Mouse (Mus musculus) hindbrain, embryonic 10.5 days (tissue): ENCODE measurements around the gene Dgki. TPM values are rescaled to one million over a fixed set of nuclear protein-coding genes. Genes with fewer than 3 reads are reported as not detected.

ENCODE experiments used
- DNase-seq: peaks from one replicate; pipeline ENCODE4 v3.0.0-alpha.2; 2017; ENCODE audit warnings: low spot score
- H3K27ac ChIP-seq: fragments of 300-500 bp; sonication (generic); 2 replicates; pipeline ENCODE4 v1.5.1; 2016; ENCODE audit warnings: mild to moderate bottlenecking, moderate library complexity
- H3K27me3 ChIP-seq: fragments of 300-500 bp; sonication (generic); 2 replicates; pipeline ENCODE4 v1.6.1; 2016; ENCODE audit warnings: mild to moderate bottlenecking; ENCODE audit not compliant: poor library complexity, insufficient read depth, severe bottlenecking
- H3K36me3 ChIP-seq: fragments of 300-500 bp; sonication (generic); 2 replicates; pipeline ENCODE4 v1.6.1; 2016; ENCODE audit warnings: mild to moderate bottlenecking, moderate library complexity
- H3K4me1 ChIP-seq: fragments of 300-500 bp; sonication (generic); replicated peaks from 2 replicates; pipeline ENCODE4 v1.6.1; 2016; ENCODE audit warnings: mild to moderate bottlenecking
- H3K4me3 ChIP-seq: fragments of 300-500 bp; sonication (generic); 2 replicates; pipeline ENCODE4 v1.5.1; 2016; ENCODE audit warnings: mild to moderate bottlenecking, moderate library complexity
- H3K9me3 ChIP-seq: fragments of 300-500 bp; sonication (generic); 2 replicates; pipeline ENCODE4 v1.6.1; 2016; ENCODE audit warnings: mild to moderate bottlenecking, moderate library complexity
- WGBS: fragments of 180-500 bp; shearing (Covaris S2); methylation state at CpG from one replicate; pipeline ENCODE4 v1.1.7; 2016; 5-methylcytosine and 5-hydroxymethylcytosine counted together
- polyA plus RNA-seq: library from polyadenylated mRNA; unstranded; fragments of >200 nt; fragmentation: Nextera tagmentation; extraction: Ambion mirVana; gene quantifications from 2 replicates; pipeline ENCODE4 v1.2.1, GENCODE M21; 2016

Dgki gene
- polyA plus RNA-seq, 1 experiment from 2014 or later = 1.0 TPM

- Histone ChIP-seq H3K36me3 (no peaks in the 10 kb centered on the region), H3K9me3 (no peaks in the 10 kb centered on the region), H3K27me3 (no peaks in the 10 kb centered on the region), H3K4me1 (no peaks in the 10 kb centered on the region), H3K4me3 (no peak overlapping the region), H3K27ac (no peak overlapping the region)
- 80% methylated on average over 3 of the region's 3 CpGs for WGBS
- DNase-seq = no peak
These were observed 309.8 kb downstream of the Dgki start for GRCm38 (mm10) chr6:36990186-36990585.

GRCm38 (mm10) chr6:36988800-36989199 is 311.2 kb downstream of the Dgki start:
- DNase-seq = no peak
- Histone ChIP-seq H3K27me3 (no peaks in the 10 kb centered on the region), H3K36me3 (no peaks in the 10 kb centered on the region), H3K4me3 (no peak overlapping the region), H3K9me3 (no peaks in the 10 kb centered on the region), H3K27ac (no peak overlapping the region), H3K4me1 (no peaks in the 10 kb centered on the region)
- 95% methylated on average over 3 of the region's 3 CpGs for WGBS

DNA sequence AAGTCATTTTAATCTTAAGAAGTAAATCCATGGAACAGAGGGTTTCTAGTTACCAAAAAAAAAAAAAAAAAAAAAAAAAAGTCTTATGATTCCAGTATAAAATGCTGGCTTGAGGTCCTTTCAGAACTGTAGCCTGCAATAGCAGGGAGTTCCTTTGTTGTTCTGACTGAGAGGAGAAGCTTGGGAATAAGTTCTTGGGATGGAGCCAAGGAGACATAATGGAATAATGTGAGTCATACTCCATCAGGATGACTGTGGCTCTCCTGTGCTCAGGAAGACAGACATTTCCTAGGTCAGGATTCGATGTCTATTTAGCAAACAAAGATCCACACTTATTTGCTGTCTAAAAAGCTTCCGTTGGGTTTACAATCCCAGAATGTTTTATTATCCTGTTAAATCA is 318.3 kb downstream of the Dgki start:
- WGBS = 93% methylated on average over 2 of the region's 2 CpGs
- Histone ChIP-seq H3K4me3 (no peak overlapping the region), H3K9me3 (no peaks in the 10 kb centered on the region), H3K27me3 (no peaks in the 10 kb centered on the region), H3K36me3 (no peaks in the 10 kb centered on the region), H3K4me1 (no peaks in the 10 kb centered on the region), H3K27ac (no peak overlapping the region)
- DNase-seq = no peak

- no peaks in the 10 kb centered on the region for H3K9me3 ChIP-seq
These were observed 319.5 kb downstream of the Dgki start for GRCm38 (mm10) chr6:36980475-36980874.

DNA sequence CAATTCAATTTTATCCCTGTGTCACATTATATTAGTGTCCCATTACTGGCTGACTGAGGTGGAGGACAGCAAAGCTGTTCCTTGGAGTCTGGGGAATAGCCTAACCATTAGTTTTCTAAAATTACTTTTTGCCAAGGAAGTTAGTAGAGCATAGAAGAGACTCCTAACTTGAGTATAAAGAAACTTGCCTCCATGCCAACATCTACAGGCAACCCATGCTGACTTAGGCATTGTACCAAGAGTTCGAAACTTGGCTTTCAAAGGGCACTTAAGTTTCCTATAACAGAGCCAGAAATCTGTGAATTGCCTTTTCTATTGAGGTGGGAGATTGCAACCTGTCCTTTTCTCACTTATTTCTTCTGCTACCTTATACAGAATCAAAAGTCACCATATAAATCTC is 321.8 kb downstream of the Dgki start:
- H3K4me1 ChIP-seq = no peaks in the 10 kb centered on the region
- no peak for DNase-seq
- H3K27ac ChIP-seq = no peak overlapping the region
- H3K36me3 ChIP-seq = no peaks in the 10 kb centered on the region
- H3K9me3 ChIP-seq = no peaks in the 10 kb centered on the region
- no peaks in the 10 kb centered on the region for H3K27me3 ChIP-seq
- WGBS = 94% methylated on average over 1 of the region's 1 CpGs
- no peak overlapping the region for H3K4me3 ChIP-seq

More at GRCm38 (mm10) chr6:36980475-36980874, 319.5 kb downstream of the Dgki start:
- Histone ChIP-seq H3K27ac (no peak overlapping the region), H3K27me3 (no peaks in the 10 kb centered on the region), H3K36me3 (no peaks in the 10 kb centered on the region), H3K4me3 (no peak overlapping the region), H3K4me1 (no peaks in the 10 kb centered on the region)
- WGBS = 89% methylated on average over 5 of the region's 5 CpGs
- no peak for DNase-seq

DNA sequence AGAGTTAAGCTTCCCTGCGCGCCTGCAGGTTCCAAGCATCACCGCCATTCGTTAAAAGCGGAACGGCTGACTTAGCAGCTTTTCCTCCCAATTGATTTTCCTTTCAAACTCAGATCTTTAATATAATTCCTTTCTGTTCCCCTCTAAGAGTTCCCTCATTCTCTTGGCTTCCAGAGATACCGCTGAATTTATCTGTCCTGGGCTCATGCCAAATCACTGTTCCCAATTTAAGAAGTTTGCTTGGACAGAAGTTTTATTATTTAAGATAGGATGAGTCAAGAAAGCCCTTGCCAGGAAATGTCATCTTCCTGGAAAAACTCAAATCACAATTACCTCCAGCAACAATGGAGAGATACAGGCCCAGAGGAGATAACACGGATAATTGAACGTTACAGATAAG is 326.9 kb downstream of the Dgki start:
- Histone ChIP-seq H3K9me3 (no peaks in the 10 kb centered on the region), H3K27me3 (no peaks in the 10 kb centered on the region), H3K27ac (no peak overlapping the region), H3K4me1 (peaks cover 7% of the 10 kb centered on the region), H3K36me3 (no peaks in the 10 kb centered on the region), H3K4me3 (no peak overlapping the region)
- no peak for DNase-seq
- WGBS = 87% methylated on average over 9 of the region's 9 CpGs

GRCm38 (mm10) chr6:36972494-36972893 is 327.5 kb downstream of the Dgki start:
- H3K4me1 ChIP-seq = peaks cover 7% of the 10 kb centered on the region
- no peak overlapping the region for H3K4me3 ChIP-seq
- WGBS = 78% methylated on average over 1 of the region's 1 CpGs
- H3K9me3 ChIP-seq = no peaks in the 10 kb centered on the region
- no peaks in the 10 kb centered on the region for H3K36me3 ChIP-seq
- H3K27me3 ChIP-seq = no peaks in the 10 kb centered on the region
- no peak for DNase-seq
- no peak overlapping the region for H3K27ac ChIP-seq

GRCm38 (mm10) chr6:36969249-36969885 is 330.6 kb downstream of the Dgki start:
- Histone ChIP-seq H3K4me3 (no peak overlapping the region), H3K4me1 (peaks cover 7% of the 10 kb centered on the region), H3K9me3 (no peaks in the 10 kb centered on the region), H3K36me3 (no peaks in the 10 kb centered on the region), H3K27ac (no peak overlapping the region), H3K27me3 (no peaks in the 10 kb centered on the region)
- DNase-seq = no peak
- WGBS = 89% methylated on average over 5 of the region's 5 CpGs

- DNase-seq = no peak
- WGBS = 87% methylated on average over 4 of the region's 4 CpGs
- no peak overlapping the region for H3K27ac ChIP-seq
- H3K4me3 ChIP-seq = no peak overlapping the region
- no peaks in the 10 kb centered on the region for H3K36me3 ChIP-seq
- no peaks in the 10 kb centered on the region for H3K9me3 ChIP-seq
- no peaks in the 10 kb centered on the region for H3K4me1 ChIP-seq
- no peaks in the 10 kb centered on the region for H3K27me3 ChIP-seq
These were observed 339.3 kb downstream of the Dgki start for GRCm38 (mm10) chr6:36960658-36961057.

GRCm38 (mm10) chr6:36955293-36955692 is 344.7 kb downstream of the Dgki start:
- H3K36me3 ChIP-seq = no peaks in the 10 kb centered on the region
- DNase-seq = no peak
- H3K4me3 ChIP-seq = no peak overlapping the region
- no peaks in the 10 kb centered on the region for H3K9me3 ChIP-seq
- no peak overlapping the region for H3K27ac ChIP-seq
- 91% methylated on average over 4 of the region's 4 CpGs for WGBS
- H3K27me3 ChIP-seq = no peaks in the 10 kb centered on the region
- no peaks in the 10 kb centered on the region for H3K4me1 ChIP-seq

GRCm38 (mm10) chr6:36950648-36951047 is 349.3 kb downstream of the Dgki start:
- no peak overlapping the region for H3K4me3 ChIP-seq
- no peaks in the 10 kb centered on the region for H3K27me3 ChIP-seq
- H3K27ac ChIP-seq = no peak overlapping the region
- DNase-seq = no peak
- 78% methylated on average over 3 of the region's 3 CpGs for WGBS
- H3K9me3 ChIP-seq = no peaks in the 10 kb centered on the region
- no peaks in the 10 kb centered on the region for H3K36me3 ChIP-seq
- no peaks in the 10 kb centered on the region for H3K4me1 ChIP-seq

GRCm38 (mm10) chr6:36947861-36948260 is 352.1 kb downstream of the Dgki start:
- H3K27ac ChIP-seq = no peak overlapping the region
- 91% methylated on average over 5 of the region's 5 CpGs for WGBS
- no peak for DNase-seq
- no peaks in the 10 kb centered on the region for H3K27me3 ChIP-seq
- no peaks in the 10 kb centered on the region for H3K9me3 ChIP-seq
- no peak overlapping the region for H3K4me3 ChIP-seq
- no peaks in the 10 kb centered on the region for H3K36me3 ChIP-seq
- H3K4me1 ChIP-seq = no peaks in the 10 kb centered on the region

DNA sequence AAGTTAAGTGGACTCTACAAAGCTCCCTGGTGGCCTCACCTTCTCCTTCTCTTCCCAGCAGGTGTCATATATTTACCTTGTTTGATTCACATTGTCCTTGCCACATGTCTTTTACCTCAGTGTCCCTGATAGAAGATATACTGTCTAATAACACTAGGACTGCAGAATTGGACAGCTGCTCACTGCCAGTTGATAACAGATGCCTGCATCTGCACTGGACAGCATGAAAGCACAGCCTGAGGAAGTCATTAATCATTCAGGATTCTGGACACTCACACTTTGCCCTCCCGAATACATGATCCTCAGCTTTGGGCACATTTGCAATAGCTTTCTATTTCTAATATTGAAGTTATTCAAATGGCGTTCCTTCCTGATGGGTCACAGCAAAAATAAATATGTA is 362.5 kb downstream of the Dgki start:
- Histone ChIP-seq H3K4me3 (no peak overlapping the region), H3K27ac (no peak overlapping the region), H3K36me3 (no peaks in the 10 kb centered on the region), H3K4me1 (no peaks in the 10 kb centered on the region), H3K27me3 (no peaks in the 10 kb centered on the region), H3K9me3 (no peaks in the 10 kb centered on the region)
- WGBS = 72% methylated on average over 2 of the region's 2 CpGs
- no peak for DNase-seq

DNA sequence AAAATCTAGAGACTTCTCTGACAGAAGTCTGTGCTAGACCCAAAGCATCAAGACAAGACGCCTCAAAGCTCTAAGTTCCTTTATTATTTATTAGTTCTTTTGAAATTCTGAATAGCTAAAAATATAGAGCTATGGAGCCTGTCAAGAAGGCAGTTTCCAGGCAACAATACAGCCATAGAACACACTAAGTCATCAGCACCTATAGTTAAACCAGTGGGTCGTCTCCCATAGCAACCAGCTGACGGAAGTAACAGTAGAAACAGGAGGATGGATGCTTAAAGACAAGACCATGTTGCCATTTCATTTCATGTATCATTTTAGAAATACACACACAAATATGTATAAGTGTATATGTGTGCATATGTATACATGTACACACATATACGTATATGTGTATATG is 363.2 kb downstream of the Dgki start:
- no peak overlapping the region for H3K27ac ChIP-seq
- no peaks in the 10 kb centered on the region for H3K36me3 ChIP-seq
- no peaks in the 10 kb centered on the region for H3K27me3 ChIP-seq
- H3K4me3 ChIP-seq = no peak overlapping the region
- H3K4me1 ChIP-seq = no peaks in the 10 kb centered on the region
- no peaks in the 10 kb centered on the region for H3K9me3 ChIP-seq
- DNase-seq = no peak
- 76% methylated on average over 4 of the region's 4 CpGs for WGBS
